14 mouse cellular contexts compared by ENCODE assay signal in the genomic region with DNA sequence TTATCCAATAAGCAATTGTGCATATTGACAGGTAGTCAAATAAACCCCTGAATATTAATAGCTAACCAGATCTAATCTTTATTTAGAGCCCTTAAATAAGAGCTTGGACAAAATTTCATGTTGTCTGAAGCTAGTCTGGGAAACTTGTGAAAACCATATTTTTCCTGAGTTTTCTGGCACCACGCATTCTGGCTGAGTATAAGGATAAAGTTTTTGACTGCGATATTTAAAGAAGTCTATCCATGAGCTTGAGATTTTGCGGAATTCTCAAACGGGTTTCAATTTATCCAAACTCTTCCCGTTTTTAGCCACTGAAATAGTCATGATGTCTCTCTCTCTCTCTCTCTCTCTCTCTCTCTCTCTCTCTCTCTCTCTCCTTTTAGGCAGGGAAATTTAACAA.
"Had no signal": no experiment of that assay in that cellular context is flagged by ENCODE, and none has a peak within 500 bp of the region (broad histone marks: within the 10 kb centered on the region; RNA-seq: fewer than 3 reads in every experiment).

No protein-coding gene starts in this region.

- H3K9me3 ChIP-seq: midbrain, embryonic 10.5 days; midbrain, embryonic 12.5 days; neural tube, embryonic 12.5 days; stomach, embryonic 15.5 days had no signal

- H3K4me1 ChIP-seq: midbrain, embryonic 10.5 days; neural tube, embryonic 12.5 days; stomach, embryonic 15.5 days had no signal

- H3K4me3 ChIP-seq: midbrain, embryonic 10.5 days; midbrain, embryonic 12.5 days; neural tube, embryonic 12.5 days; stomach, embryonic 15.5 days had no signal

- DNase-seq: lung, adult 18-20 months; lung, embryonic 14.5 days; lung, postnatal 10 days; lung, postnatal 4 days; midbrain, embryonic 14.5 days; right cerebral cortex, postnatal 14 days; thymus, adult 18-20 months; thymus, postnatal 14 days; thymus, postnatal 36 days had no signal

- H3K27ac ChIP-seq: midbrain, embryonic 10.5 days; midbrain, embryonic 12.5 days; neural tube, embryonic 12.5 days; stomach, embryonic 15.5 days; stomach, postnatal 0 days had no signal

- H3K36me3 ChIP-seq: midbrain, embryonic 10.5 days; midbrain, embryonic 12.5 days; neural tube, embryonic 12.5 days; stomach, embryonic 15.5 days had no signal

- H3K9ac ChIP-seq: lung, embryonic 14.5 days; midbrain, embryonic 12.5 days; neural tube, embryonic 12.5 days; stomach, embryonic 15.5 days had no signal

- H3K4me2 ChIP-seq: lung, embryonic 14.5 days; midbrain, embryonic 12.5 days; neural tube, embryonic 12.5 days; stomach, embryonic 15.5 days had no signal

- H3K27me3 ChIP-seq: midbrain, embryonic 12.5 days; neural tube, embryonic 12.5 days; stomach, embryonic 15.5 days had no signal
